Mouse (Mus musculus) MEL (cell line): ENCODE data around the gene Lrfn3. TPM values are rescaled to one million over a fixed set of nuclear protein-coding genes. Genes with fewer than 3 reads are reported as not detected.

Source experiments
- DNase-seq: peaks from one replicate; pipeline ENCODE4 v3.0.0; 2011; ENCODE audit warnings: low read depth, low spot score
- H3K27ac ChIP-seq: 2 replicates; pipeline ENCODE4 v1.5.1; 2012; ENCODE audit warnings: low read depth, mild to moderate bottlenecking, control low read depth, low read length, moderate library complexity; ENCODE audit not compliant: control insufficient read depth
- H3K27me3 ChIP-seq, 2 experiments: fragments of 150-350 bp in 1 of 2; sonication (generic) in 1 of 2; 2 replicates each; pipeline ENCODE4 v1.6.1; 2012; ENCODE audit warnings: low read length in 2 of 2, mild to moderate bottlenecking in 2 of 2, improper control_type of control experiment in 1 of 2, moderate library complexity in 1 of 2; ENCODE audit not compliant: insufficient read depth in 2 of 2, control insufficient read depth in 1 of 2
- H3K36me3 ChIP-seq, 2 experiments: 2 replicates each; pipeline ENCODE4 v1.6.1; 2012 to 2014; ENCODE audit warnings: low read length in 2 of 2, improper control_type of control experiment in 1 of 2, inconsistent platforms in 1 of 2, mild to moderate bottlenecking in 1 of 2; ENCODE audit not compliant: insufficient read depth in 2 of 2, control insufficient read depth in 1 of 2
- H3K4me1 ChIP-seq, 2 experiments: fragments of 150-350 bp in 1 of 2; sonication (generic) in 1 of 2; 2 replicates each; pipeline ENCODE4 v1.6.1; 2012; ENCODE audit warnings: low read length in 2 of 2, improper control_type of control experiment in 1 of 2, mild to moderate bottlenecking in 1 of 2; ENCODE audit not compliant: insufficient read depth in 2 of 2, control insufficient read depth in 1 of 2
- H3K4me3 ChIP-seq, 2 experiments: fragments of 150-350 bp in 1 of 2; sonication (generic) in 1 of 2; 2 replicates each; pipeline ENCODE4 v1.5.1; 2012; ENCODE audit warnings: low read depth in 2 of 2, low read length in 2 of 2, mild to moderate bottlenecking in 2 of 2, moderate library complexity in 2 of 2, control low read depth in 1 of 2, improper control_type of control experiment in 1 of 2; ENCODE audit not compliant: control insufficient read depth in 1 of 2, insufficient read depth in 1 of 2
- H3K79me2 ChIP-seq: 2 replicates; pipeline ENCODE4 v1.6.1; 2012; ENCODE audit warnings: mild to moderate bottlenecking, low read length, moderate library complexity; ENCODE audit not compliant: control insufficient read depth, poor library complexity, insufficient read depth
- H3K9ac ChIP-seq: 2 replicates; pipeline ENCODE4 v1.6.1; 2012; ENCODE audit warnings: low read depth, mild to moderate bottlenecking, control low read depth, low read length, moderate library complexity; ENCODE audit not compliant: control insufficient read depth, poor library complexity, severe bottlenecking
- H3K9me3 ChIP-seq: fragments of 150-350 bp; sonication (generic); replicated peaks from 2 replicates; pipeline ENCODE4 v1.6.1; 2012; ENCODE audit warnings: mild to moderate bottlenecking, low read length, improper control_type of control experiment, moderate library complexity; ENCODE audit not compliant: insufficient read depth
- CHD2 ChIP-seq: IDR thresholded peaks from 2 replicates; pipeline ENCODE4 v1.6.1; 2011; ENCODE audit warnings: low read length, improper control_type of control experiment
- CTCF ChIP-seq, 3 experiments: IDR thresholded peaks in 2 of 3; conservative IDR thresholded peaks in 1 of 3; 2 replicates each; pipeline ENCODE4 v1.5.1; 2011 to 2012; ENCODE audit warnings: low read length in 3 of 3, low read depth in 2 of 3, mild to moderate bottlenecking in 2 of 3, improper control_type of control experiment in 1 of 3, inconsistent platforms in 1 of 3, mixed read lengths in 1 of 3, moderate library complexity in 1 of 3; ENCODE audit not compliant: control insufficient read depth in 1 of 3, insufficient read depth in 1 of 3, poor library complexity in 1 of 3, severe bottlenecking in 1 of 3
- E2F4 ChIP-seq: IDR thresholded peaks from 2 replicates; pipeline ENCODE4 v1.6.1; 2011; ENCODE audit warnings: low read depth, low read length, improper control_type of control experiment, borderline replicate concordance
- GABPA ChIP-seq: IDR thresholded peaks from 2 replicates; pipeline ENCODE4 v1.6.1; 2012; ENCODE audit warnings: low read depth, mild to moderate bottlenecking, inconsistent platforms, low read length, improper control_type of control experiment, moderate library complexity
- HCFC1 ChIP-seq: IDR thresholded peaks from 2 replicates; pipeline ENCODE4 v1.6.1; 2012; ENCODE audit warnings: low read depth, mild to moderate bottlenecking, inconsistent platforms, low read length, improper control_type of control experiment, moderate library complexity
- MAZ ChIP-seq: IDR thresholded peaks from 2 replicates; pipeline ENCODE4 v1.6.1; 2012; ENCODE audit warnings: low read depth, mild to moderate bottlenecking, inconsistent platforms, low read length, improper control_type of control experiment
- MXI1 ChIP-seq: IDR thresholded peaks from 2 replicates; pipeline ENCODE4 v1.6.1; 2011; ENCODE audit warnings: mild to moderate bottlenecking, low read depth, low read length, improper control_type of control experiment
- MYB ChIP-seq: IDR thresholded peaks from 2 replicates; pipeline ENCODE4 v1.6.1; 2011; ENCODE audit warnings: mild to moderate bottlenecking, low read depth, low read length, improper control_type of control experiment
- MYC ChIP-seq: IDR thresholded peaks from 2 replicates; pipeline ENCODE4 v1.6.1; 2011; ENCODE audit warnings: low read depth, mild to moderate bottlenecking, low read length, improper control_type of control experiment, moderate library complexity
- NRF1 ChIP-seq: IDR thresholded peaks from 2 replicates; pipeline ENCODE4 v1.6.1; 2014; ENCODE audit warnings: low read depth, mild to moderate bottlenecking, inconsistent platforms, low read length, improper control_type of control experiment, moderate library complexity; ENCODE audit not compliant: poor library complexity, insufficient read depth, severe bottlenecking
- POLR2A ChIP-seq, 2 experiments: IDR thresholded peaks; 2 replicates each; pipeline ENCODE4 v1.6.1; 2011 to 2012; ENCODE audit warnings: low read length in 2 of 2, mild to moderate bottlenecking in 2 of 2, control low read depth in 1 of 2, improper control_type of control experiment in 1 of 2, low read depth in 1 of 2, moderate library complexity in 1 of 2; ENCODE audit not compliant: control insufficient read depth in 1 of 2, insufficient read depth in 1 of 2, poor library complexity in 1 of 2
- RAD21 ChIP-seq: IDR thresholded peaks from 2 replicates; pipeline ENCODE4 v1.6.1; 2011; ENCODE audit warnings: mild to moderate bottlenecking, low read depth, low read length, improper control_type of control experiment
- RCOR1 ChIP-seq: IDR thresholded peaks from 2 replicates; pipeline ENCODE4 v1.6.1; 2012; ENCODE audit warnings: low read depth, mild to moderate bottlenecking, inconsistent platforms, low read length, improper control_type of control experiment
- SIN3A ChIP-seq: IDR thresholded peaks from 2 replicates; pipeline ENCODE4 v1.6.1; 2012; ENCODE audit warnings: low read length, improper control_type of control experiment, inconsistent platforms
- SMC3 ChIP-seq: IDR thresholded peaks from 2 replicates; pipeline ENCODE4 v1.6.1; 2011; ENCODE audit warnings: low read depth, low read length, improper control_type of control experiment
- TAL1 ChIP-seq: IDR thresholded peaks from 2 replicates; pipeline ENCODE4 v1.6.1; 2012; ENCODE audit warnings: mild to moderate bottlenecking, inconsistent platforms, low read length, moderate library complexity, mixed read lengths
- USF1 ChIP-seq: IDR thresholded peaks from 2 replicates; pipeline ENCODE4 v1.6.1; 2014; ENCODE audit warnings: low read depth, mild to moderate bottlenecking, inconsistent platforms, low read length, improper control_type of control experiment, moderate library complexity
- ZNF384 ChIP-seq: IDR thresholded peaks from 2 replicates; pipeline ENCODE4 v1.6.1; 2012; ENCODE audit warnings: low read depth, mild to moderate bottlenecking, inconsistent platforms, low read length, improper control_type of control experiment
- polyA plus RNA-seq, 2 experiments: library from polyadenylated mRNA; stranded (reverse) in 1 of 2; unstranded in 1 of 2; fragments of >175 nt in 1 of 2; fragments of >200 nt in 1 of 2; gene quantifications; 2 replicates each; pipeline versions ENCODE4 v1.2.1 to v1.2.4; 2012; ENCODE audit warnings: low replicate concordance in 2 of 2, low read depth in 1 of 2; ENCODE audit not compliant: insufficient read length in 2 of 2, insufficient read depth in 1 of 2, missing spikeins in 1 of 2
- total RNA-seq: library from RNA; depleted of rRNA; stranded (reverse); fragments of 300-350 nt; gene quantifications from 2 replicates; pipeline ENCODE4 v1.2.3, GENCODE M21; 2012

The Lrfn3 gene
- total and polyA plus RNA-seq, 3 experiments = not detected

DNA sequence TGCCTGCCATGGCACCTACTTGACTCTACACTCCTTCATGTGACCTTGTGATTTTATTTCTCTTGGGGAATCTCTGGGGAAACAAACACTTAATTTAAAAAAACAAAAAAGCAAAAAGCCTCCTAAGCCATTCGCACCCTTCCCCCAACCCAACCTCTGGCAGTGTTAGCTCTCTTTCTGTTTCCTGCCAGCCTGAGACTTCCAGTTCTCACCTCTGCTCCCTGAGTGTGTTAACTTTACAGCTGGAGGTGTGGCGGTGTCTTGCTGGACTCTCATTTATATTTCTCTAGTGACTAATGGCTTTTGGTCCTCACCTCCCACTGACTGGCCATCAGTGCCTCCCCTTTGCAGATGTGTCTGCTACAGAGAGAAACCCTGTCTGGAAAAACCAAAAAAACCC lies 47.2 kb upstream of the Lrfn3 start:
- DNase-seq = no peak
- TF ChIP-seq RCOR1 = no peak
- no peak for TF ChIP-seq TAL1
- no peak for TF ChIP-seq GABPA
- TF ChIP-seq CHD2 = no peak
- no peak for TF ChIP-seq SIN3A
- no peak for TF ChIP-seq POLR2A (IDR thresholded peaks at IDR 0.05; ENCODE audit: control insufficient read depth in 1 of 2, insufficient read depth in 1 of 2, low read depth in 1 of 2, low read length in 2 of 2, poor library complexity in 1 of 2)
- no peak for TF ChIP-seq SMC3
- no peak for TF ChIP-seq ZNF384
- peaks cover 0 to 1% of the 10 kb centered on the region in 2 experiments; a peak in 2 of 4 replicates for H3K27me3 ChIP-seq
- H3K9ac ChIP-seq = no peak overlapping the region
- no peak overlapping the region for H3K27ac ChIP-seq
- H3K4me3 ChIP-seq = no peak overlapping the region
- H3K4me1 ChIP-seq = peaks cover 3 to 18% of the 10 kb centered on the region in 2 experiments; a peak in 3 of 4 replicates
- no peaks in the 10 kb centered on the region for H3K79me2 ChIP-seq
- peaks cover 0 to 8% of the 10 kb centered on the region in 2 experiments; a peak in 2 of 4 replicates for H3K36me3 ChIP-seq
- H3K9me3 ChIP-seq = no peaks in the 10 kb centered on the region

GRCm38 (mm10) chr7:30408639-30409038 lies 46.1 kb upstream of the Lrfn3 start:
- Histone ChIP-seq H3K4me3 (no peak overlapping the region), H3K36me3 (peaks cover 0 to 8% of the 10 kb centered on the region in 2 experiments; a peak in 2 of 4 replicates), H3K9me3 (no peaks in the 10 kb centered on the region), H3K4me1 (peaks cover 3 to 16% of the 10 kb centered on the region in 2 experiments; a peak in 3 of 4 replicates), H3K27me3 (peaks cover 0 to 1% of the 10 kb centered on the region in 2 experiments; a peak in 2 of 4 replicates), H3K27ac (no peak overlapping the region), H3K9ac (no peak overlapping the region), H3K79me2 (no peaks in the 10 kb centered on the region)
- no peak for DNase-seq
- no peak for TF ChIP-seq MAZ
- TF ChIP-seq MYC = no peak
- no peak for TF ChIP-seq SMC3
- TF ChIP-seq MXI1 = no peak
- no peak for TF ChIP-seq HCFC1
- no peak for TF ChIP-seq POLR2A (IDR thresholded peaks at IDR 0.05; ENCODE audit: control insufficient read depth in 1 of 2, insufficient read depth in 1 of 2, low read depth in 1 of 2, low read length in 2 of 2, poor library complexity in 1 of 2)
- TF ChIP-seq MYB = no peak
- TF ChIP-seq USF1 = no peak
- TF ChIP-seq RAD21 = no peak
- no peak for TF ChIP-seq CTCF (IDR thresholded peaks at IDR 0.05 in 2 of 3, conservative IDR thresholded peaks at IDR 0.05 in 1 of 3; ENCODE audit: control insufficient read depth in 1 of 3, insufficient read depth in 1 of 3, low read depth in 2 of 3, low read length in 3 of 3, poor library complexity in 1 of 3, severe bottlenecking in 1 of 3)
- TF ChIP-seq TAL1 = no peak
- TF ChIP-seq E2F4 = no peak
- no peak for TF ChIP-seq ZNF384
- no peak for TF ChIP-seq NRF1
- TF ChIP-seq, all 39 proteins: peak for 0
